Mouse (Mus musculus): ENCODE data around the gene Zdhhc9. TPM values are rescaled to one million over a fixed set of nuclear protein-coding genes. Genes with fewer than 3 reads are reported as not detected.

The Zdhhc9 gene
- polyA plus RNA-seq, 1 experiment from 2014 or later = 3.1 TPM

DNA sequence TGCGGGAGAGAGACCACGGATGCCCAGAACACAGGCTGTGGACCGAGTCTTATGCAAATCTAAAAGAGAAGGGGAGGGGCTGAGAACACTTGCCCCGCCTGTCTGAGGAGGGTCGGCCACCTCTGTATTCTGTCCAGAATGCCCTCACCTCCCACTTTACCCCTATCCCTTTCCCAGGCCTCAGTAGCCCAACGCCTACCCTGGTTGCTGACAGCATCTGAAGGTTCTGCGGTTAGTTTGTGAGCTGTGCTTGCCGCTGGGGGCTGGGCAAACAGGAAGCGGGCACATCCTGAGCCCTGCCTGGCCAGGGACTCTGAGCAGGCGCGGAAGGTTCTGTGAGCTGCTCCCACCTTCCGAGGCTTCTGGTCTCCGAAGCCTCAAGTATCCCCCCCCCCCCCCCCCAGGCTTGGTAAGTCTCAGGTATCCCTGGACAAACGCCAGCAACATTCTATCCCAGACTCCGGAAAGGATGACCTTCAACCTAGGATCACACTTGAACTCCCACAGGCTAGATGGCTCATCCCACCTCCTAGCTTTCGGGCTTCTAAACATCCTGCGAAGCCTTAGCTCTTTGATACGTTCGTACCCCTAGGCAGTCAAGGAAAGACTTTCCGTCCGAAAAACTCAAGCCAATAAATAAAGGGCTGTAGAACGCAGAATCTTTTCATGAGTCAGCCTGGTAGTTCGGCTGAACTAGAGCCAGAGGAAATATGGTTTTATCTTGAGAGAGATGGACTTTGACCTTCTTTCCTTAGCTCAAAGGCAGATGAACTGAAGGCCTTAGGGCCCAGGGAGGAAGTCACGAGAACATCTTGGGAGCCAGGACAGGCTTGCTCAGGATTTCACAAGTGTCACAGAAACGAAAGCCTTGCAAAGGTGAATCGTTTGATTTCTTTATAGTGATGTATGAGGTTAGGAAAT lies 65.0 kb downstream of the Zdhhc9 start:
- Histone ChIP-seq H3K4me3 (ENCODE audit: low read depth, low read length) (peak overlapping the region; percentile 42), H3K9me3 (ENCODE audit: control insufficient read depth, low read length) (no peaks in the 10 kb centered on the region), H3K27me3 (replicated peaks; ENCODE audit: control insufficient read depth, insufficient read depth, low read length) (no peaks in the 10 kb centered on the region), H3K27ac (ENCODE audit: low read depth, low read length) (peak overlapping the region; percentile 34), H3K9ac (ENCODE audit: low read depth, low read length) (peak overlapping the region; percentile 46; the same call in 1 of the 2 replicates), H3K4me1 (replicated peaks; ENCODE audit: control insufficient read depth, insufficient read depth, low read length) (peaks cover 9% of the 10 kb centered on the region; the same call in 1 of the 2 replicates), H3K36me3 (ENCODE audit: control insufficient read depth, insufficient read depth, low read length) (no peaks in the 10 kb centered on the region), H3K4me2 (peak overlapping the region; percentile 59)
- ATAC-seq (replicated peaks; ENCODE audit: low FRiP score) (peak; percentile 54), DNase-seq (ENCODE audit: low spot score) (peak; percentile 49)
- 37% methylated on average over 26 of the region's 26 CpGs for WGBS

DNA sequence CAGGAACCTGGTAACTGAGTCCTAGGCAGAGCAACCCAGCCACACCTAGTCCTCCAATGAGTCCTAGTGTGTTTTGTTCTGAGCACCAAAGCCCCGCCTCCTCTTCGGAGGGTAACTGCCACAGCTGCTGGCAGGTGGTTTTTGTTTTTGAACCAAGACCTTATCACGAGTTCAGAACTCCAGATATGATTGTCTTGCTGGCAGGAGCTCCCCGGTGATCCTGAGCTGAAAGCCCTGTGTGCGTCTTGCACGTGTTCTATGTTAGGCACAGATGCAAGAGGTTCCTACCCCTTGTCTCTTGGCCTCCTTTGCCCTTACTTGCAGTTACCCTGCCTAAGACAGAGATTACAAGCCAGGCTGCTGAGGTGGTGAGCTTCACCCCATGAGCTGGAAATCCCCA lies 67.2 kb downstream of the Zdhhc9 start:
- H3K9me3 ChIP-seq (ENCODE audit: control insufficient read depth, low read length) = no peaks in the 10 kb centered on the region
- H3K27ac ChIP-seq (ENCODE audit: low read depth, low read length) = no peak overlapping the region
- WGBS = 55% methylated on average over 6 of the region's 6 CpGs
- peaks cover 9% of the 10 kb centered on the region; the same call in 1 of the 2 replicates for H3K4me1 ChIP-seq (replicated peaks; ENCODE audit: control insufficient read depth, insufficient read depth, low read length)
- H3K4me2 ChIP-seq = no peak overlapping the region
- no peak overlapping the region for H3K9ac ChIP-seq (ENCODE audit: low read depth, low read length)
- DNase-seq (ENCODE audit: low spot score) = no peak
- ATAC-seq (replicated peaks; ENCODE audit: low FRiP score) = no peak
- no peaks in the 10 kb centered on the region for H3K36me3 ChIP-seq (ENCODE audit: control insufficient read depth, insufficient read depth, low read length)
- no peaks in the 10 kb centered on the region for H3K27me3 ChIP-seq (replicated peaks; ENCODE audit: control insufficient read depth, insufficient read depth, low read length)
- H3K4me3 ChIP-seq (ENCODE audit: low read depth, low read length) = no peak overlapping the region

DNA sequence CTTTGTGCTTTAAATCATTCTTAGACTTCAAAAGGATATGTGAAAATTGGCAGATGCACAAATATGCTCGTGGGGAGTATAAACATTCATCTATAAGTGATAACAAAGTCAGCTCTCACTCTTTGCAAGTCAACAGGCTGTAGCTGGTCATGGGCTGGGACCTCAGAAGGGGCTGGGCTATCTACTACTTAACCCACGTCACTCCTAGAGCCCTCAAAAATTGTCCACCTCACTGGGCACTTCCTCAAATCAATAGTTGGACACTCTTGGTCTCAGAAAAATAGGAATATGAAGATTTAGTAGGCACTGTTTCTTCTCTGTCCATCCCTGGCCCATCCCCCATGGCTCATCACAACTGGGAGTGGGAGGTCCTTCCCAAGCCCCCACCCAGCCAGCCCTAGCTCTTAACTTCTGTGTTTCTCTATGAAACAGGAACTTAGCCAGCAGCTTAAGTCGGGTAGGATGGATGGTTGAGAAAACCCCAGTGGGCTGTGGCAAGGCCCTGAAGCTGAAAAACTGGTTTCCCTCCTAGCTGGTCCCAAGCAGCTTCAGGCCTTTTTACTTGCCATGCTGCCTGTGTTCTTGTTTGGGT lies 68.3 kb downstream of the Zdhhc9 start:
- 45% methylated on average over 3 of the region's 3 CpGs for WGBS
- H3K9me3 ChIP-seq (ENCODE audit: control insufficient read depth, low read length) = no peaks in the 10 kb centered on the region
- DNase-seq (ENCODE audit: low spot score) (no peak), ATAC-seq (replicated peaks; ENCODE audit: low FRiP score) (no peak)
- no peaks in the 10 kb centered on the region for H3K36me3 ChIP-seq (ENCODE audit: control insufficient read depth, insufficient read depth, low read length)
- H3K4me1 ChIP-seq (replicated peaks; ENCODE audit: control insufficient read depth, insufficient read depth, low read length) = peaks cover 9% of the 10 kb centered on the region; the same call in 1 of the 2 replicates
- no peak overlapping the region for H3K9ac ChIP-seq (ENCODE audit: low read depth, low read length)
- H3K27me3 ChIP-seq (replicated peaks; ENCODE audit: control insufficient read depth, insufficient read depth, low read length) = 0 out of 2 replicates have a peak, but pooled peaks cover 2% of the 10 kb centered on the region
- no peak overlapping the region for H3K27ac ChIP-seq (ENCODE audit: low read depth, low read length)
- H3K4me3 ChIP-seq (ENCODE audit: low read depth, low read length) = no peak overlapping the region
- H3K4me2 ChIP-seq = no peak overlapping the region

DNA sequence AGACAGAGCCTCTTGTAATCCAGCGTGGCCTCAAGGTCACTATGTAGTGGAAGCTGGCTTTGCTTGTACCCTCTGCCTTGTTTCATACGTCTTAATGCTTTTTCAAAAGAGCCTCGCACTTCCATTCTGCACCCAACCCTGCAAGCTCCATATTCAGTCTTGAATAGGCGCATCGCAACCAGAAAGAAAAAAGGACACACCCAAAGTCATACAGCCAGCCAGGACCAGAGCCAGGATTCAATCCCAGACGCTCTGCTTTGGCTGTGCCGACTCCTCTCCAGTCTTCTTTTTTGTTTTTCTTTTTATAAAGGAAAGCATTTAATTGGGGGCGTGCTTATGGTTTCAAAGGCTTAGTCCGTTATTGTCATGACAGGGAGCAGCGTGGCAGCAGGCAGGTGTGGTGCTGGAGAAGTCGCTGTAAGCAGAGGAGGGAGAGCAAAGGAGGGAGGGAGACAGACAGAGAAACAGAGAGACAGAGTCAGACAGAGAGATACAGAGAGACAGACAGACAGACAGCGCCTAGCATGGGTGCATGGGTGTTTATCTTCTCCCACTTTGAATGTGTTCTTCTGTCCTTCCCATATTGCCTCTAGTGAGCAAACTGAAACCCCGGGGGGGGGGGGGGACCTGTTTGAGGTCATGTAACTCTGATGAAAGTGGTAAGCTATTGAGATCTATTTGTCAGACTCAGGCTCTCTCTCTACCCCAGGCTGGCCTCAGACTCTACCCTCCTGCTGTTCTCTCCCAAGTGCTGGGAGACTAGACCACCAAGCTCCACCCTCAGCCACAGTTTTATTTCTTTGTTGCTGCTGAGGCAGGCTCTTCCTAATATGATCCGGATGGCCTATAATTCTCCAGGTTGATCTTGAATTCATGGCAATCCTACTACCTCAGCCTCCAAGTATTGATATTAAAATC lies 69.1 kb downstream of the Zdhhc9 start:
- Histone ChIP-seq H3K36me3 (ENCODE audit: control insufficient read depth, insufficient read depth, low read length) (no peaks in the 10 kb centered on the region), H3K4me1 (replicated peaks; ENCODE audit: control insufficient read depth, insufficient read depth, low read length) (peaks cover 9% of the 10 kb centered on the region; the same call in 1 of the 2 replicates), H3K4me3 (ENCODE audit: low read depth, low read length) (no peak overlapping the region), H3K9me3 (ENCODE audit: control insufficient read depth, low read length) (no peaks in the 10 kb centered on the region), H3K4me2 (peak overlapping the region; percentile 34), H3K27ac (ENCODE audit: low read depth, low read length) (0 out of 2 replicates have a peak overlapping the region, but pooled peaks have one; percentile 55), H3K27me3 (replicated peaks; ENCODE audit: control insufficient read depth, insufficient read depth, low read length) (0 out of 2 replicates have a peak, but pooled peaks cover 2% of the 10 kb centered on the region), H3K9ac (ENCODE audit: low read depth, low read length) (no peak overlapping the region)
- no peak for DNase-seq (ENCODE audit: low spot score)
- no peak for ATAC-seq (replicated peaks; ENCODE audit: low FRiP score)
- 46% methylated on average over 14 of the region's 14 CpGs for WGBS

DNA sequence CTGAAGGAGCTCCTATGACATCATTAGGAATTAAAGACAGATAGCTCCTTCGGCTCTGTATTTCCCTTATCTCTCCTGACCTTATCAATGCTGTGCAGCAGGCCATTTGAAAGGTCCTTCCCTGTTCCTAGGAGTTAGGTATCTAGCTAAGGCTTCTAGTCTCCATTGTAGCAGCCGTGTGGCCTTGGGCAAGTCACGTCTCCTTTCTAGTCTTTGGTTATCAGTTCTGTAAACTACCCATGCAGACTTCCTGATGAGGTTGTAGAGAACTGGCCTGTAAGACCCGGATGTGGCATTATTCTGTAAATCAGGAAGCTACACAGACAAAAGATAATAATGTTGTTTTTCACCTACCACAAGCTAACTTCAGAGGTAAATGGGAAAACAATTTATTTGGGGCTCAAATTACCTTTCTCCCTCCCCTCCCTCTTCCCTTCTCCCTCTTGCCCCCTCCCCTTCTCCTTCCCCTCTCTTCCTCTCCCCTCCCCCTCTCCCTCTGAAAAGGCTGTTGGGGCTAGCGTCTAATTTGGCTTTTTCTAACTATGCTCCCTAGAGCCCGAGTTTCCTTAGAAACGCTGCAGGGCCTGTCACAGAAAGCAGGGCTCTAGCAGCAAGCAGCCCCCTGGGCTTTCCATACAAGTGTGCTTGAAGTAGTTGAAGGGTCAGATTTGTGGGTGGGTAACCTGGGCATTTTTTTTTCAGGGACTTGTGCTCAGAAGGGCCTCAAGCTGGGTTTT lies 70.0 kb downstream of the Zdhhc9 start:
- H3K27ac ChIP-seq (ENCODE audit: low read depth, low read length) = peak overlapping the region; percentile 55
- H3K9ac ChIP-seq (ENCODE audit: low read depth, low read length) = no peak overlapping the region
- H3K36me3 ChIP-seq (ENCODE audit: control insufficient read depth, insufficient read depth, low read length) = no peaks in the 10 kb centered on the region
- DNase-seq (ENCODE audit: low spot score) (no peak), ATAC-seq (replicated peaks; ENCODE audit: low FRiP score) (peak; percentile 81)
- no peak overlapping the region for H3K4me3 ChIP-seq (ENCODE audit: low read depth, low read length)
- WGBS = 31% methylated on average over 7 of the region's 7 CpGs
- H3K4me1 ChIP-seq (replicated peaks; ENCODE audit: control insufficient read depth, insufficient read depth, low read length) = peaks cover 9% of the 10 kb centered on the region; the same call in 1 of the 2 replicates
- H3K9me3 ChIP-seq (ENCODE audit: control insufficient read depth, low read length) = no peaks in the 10 kb centered on the region
- 0 out of 2 replicates have a peak, but pooled peaks cover 2% of the 10 kb centered on the region for H3K27me3 ChIP-seq (replicated peaks; ENCODE audit: control insufficient read depth, insufficient read depth, low read length)
- H3K4me2 ChIP-seq = peak overlapping the region; percentile 34

DNA sequence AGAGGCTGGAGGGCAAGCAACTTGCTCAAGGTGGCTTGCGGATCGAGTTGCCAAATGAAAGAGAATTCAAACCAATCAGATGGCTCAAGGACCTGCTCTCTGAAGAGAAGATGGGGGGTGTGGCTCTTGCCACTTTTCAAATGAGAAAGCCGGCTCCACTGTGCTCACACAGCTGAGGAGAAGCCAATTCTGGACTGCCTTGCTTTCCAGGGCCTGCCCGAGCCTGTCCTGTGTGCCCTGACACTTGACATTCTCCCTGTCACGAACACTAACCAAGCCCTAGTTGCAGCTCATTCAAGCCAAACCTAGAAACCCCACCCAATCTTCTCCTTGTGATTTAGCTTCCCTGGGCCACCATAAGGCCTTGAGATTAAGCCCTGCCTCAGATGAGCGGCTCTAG lies 70.7 kb downstream of the Zdhhc9 start:
- ATAC-seq (replicated peaks; ENCODE audit: low FRiP score) = no peak; the same call in none of the 2 replicates
- H3K9ac ChIP-seq (ENCODE audit: low read depth, low read length) = no peak overlapping the region
- H3K27me3 ChIP-seq (replicated peaks; ENCODE audit: control insufficient read depth, insufficient read depth, low read length) = 0 out of 2 replicates have a peak, but pooled peaks cover 2% of the 10 kb centered on the region
- 53% methylated on average over 6 of the region's 6 CpGs for WGBS
- H3K4me3 ChIP-seq (ENCODE audit: low read depth, low read length) = no peak overlapping the region
- no peaks in the 10 kb centered on the region for H3K9me3 ChIP-seq (ENCODE audit: control insufficient read depth, low read length)
- H3K27ac ChIP-seq (ENCODE audit: low read depth, low read length) = peak overlapping the region; percentile 19; the same call in 1 of the 2 replicates
- H3K4me1 ChIP-seq (replicated peaks; ENCODE audit: control insufficient read depth, insufficient read depth, low read length) = peaks cover 9% of the 10 kb centered on the region; the same call in 1 of the 2 replicates
- no peak overlapping the region for H3K4me2 ChIP-seq
- DNase-seq (ENCODE audit: low spot score) = no peak
- H3K36me3 ChIP-seq (ENCODE audit: control insufficient read depth, insufficient read depth, low read length) = no peaks in the 10 kb centered on the region

DNA sequence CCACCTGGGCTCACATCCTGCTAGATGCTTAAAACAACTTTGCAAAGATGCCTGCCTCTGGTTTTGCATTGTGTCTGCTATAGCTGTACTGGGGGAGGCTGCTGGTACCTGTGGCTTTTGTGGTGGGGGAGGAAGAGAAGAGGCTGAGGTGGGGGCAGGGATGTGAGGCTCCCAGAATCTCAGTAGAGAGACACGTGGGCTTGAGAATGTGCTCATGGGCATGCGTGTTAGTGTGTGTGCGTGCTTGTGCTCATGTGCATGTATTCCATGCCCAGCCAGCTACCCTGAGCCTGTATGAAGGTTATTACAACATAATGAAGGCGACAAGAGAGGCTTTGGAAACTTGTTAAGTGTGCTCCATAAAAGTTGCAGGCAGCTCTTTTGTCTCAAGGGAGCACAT lies 71.7 kb downstream of the Zdhhc9 start:
- no peak for ATAC-seq (replicated peaks; ENCODE audit: low FRiP score)
- Histone ChIP-seq H3K4me3 (ENCODE audit: low read depth, low read length) (no peak overlapping the region), H3K27me3 (replicated peaks; ENCODE audit: control insufficient read depth, insufficient read depth, low read length) (0 out of 2 replicates have a peak, but pooled peaks cover 2% of the 10 kb centered on the region), H3K4me2 (no peak overlapping the region), H3K4me1 (replicated peaks; ENCODE audit: control insufficient read depth, insufficient read depth, low read length) (peaks cover 9% of the 10 kb centered on the region; the same call in 1 of the 2 replicates), H3K9me3 (ENCODE audit: control insufficient read depth, low read length) (no peaks in the 10 kb centered on the region), H3K27ac (ENCODE audit: low read depth, low read length) (no peak overlapping the region), H3K36me3 (ENCODE audit: control insufficient read depth, insufficient read depth, low read length) (no peaks in the 10 kb centered on the region), H3K9ac (ENCODE audit: low read depth, low read length) (no peak overlapping the region)
- 73% methylated on average over 4 of the region's 4 CpGs for WGBS
- no peak for DNase-seq (ENCODE audit: low spot score)
